Mouse (Mus musculus): ENCODE data around the gene Fsd1. TPM values are rescaled to one million over a fixed set of nuclear protein-coding genes. Genes with fewer than 3 reads are reported as not detected.

Gene Fsd1
- polyA plus RNA-seq, 1 experiment from 2014 or later, result 0.69 TPM

- Histone ChIP-seq H3K4me3 (replicated peaks) (no peak overlapping the region), H3K9ac (no peak overlapping the region), H3K4me1 (replicated peaks) (peaks cover 31% of the 10 kb centered on the region), H3K36me3 (peaks cover 68% of the 10 kb centered on the region), H3K4me2 (no peak overlapping the region), H3K9me3 (replicated peaks) (no peaks in the 10 kb centered on the region), H3K27ac (0 out of 2 replicates have a peak overlapping the region, but pooled peaks have one; percentile 13), H3K27me3 (no peaks in the 10 kb centered on the region)
- DNase-seq, result no peak
- WGBS (ENCODE audit: insufficient replicate concordance), result 69% methylated on average over 14 of the region's 14 CpGs
- ATAC-seq (ENCODE audit: low read depth), result no peak
These were observed 23.1 kb upstream of the Fsd1 start for GRCm38 (mm10) chr17:55963171-55963570.

GRCm38 (mm10) chr17:55964496-55964895 lies 21.8 kb upstream of the Fsd1 start:
- Histone ChIP-seq H3K4me2 (no peak overlapping the region), H3K4me3 (replicated peaks) (no peak overlapping the region), H3K36me3 (peaks cover 68% of the 10 kb centered on the region), H3K27me3 (peaks cover 13% of the 10 kb centered on the region), H3K4me1 (replicated peaks) (peaks cover 25% of the 10 kb centered on the region), H3K27ac (no peak overlapping the region), H3K9ac (no peak overlapping the region), H3K9me3 (replicated peaks) (no peaks in the 10 kb centered on the region)
- no peak for DNase-seq
- no peak for ATAC-seq (ENCODE audit: low read depth)
- 89% methylated on average over 10 of the region's 10 CpGs for WGBS (ENCODE audit: insufficient replicate concordance)

- H3K4me3 ChIP-seq (replicated peaks), result no peak overlapping the region
- no peaks in the 10 kb centered on the region for H3K9me3 ChIP-seq (replicated peaks)
- H3K4me1 ChIP-seq (replicated peaks), result peaks cover 20% of the 10 kb centered on the region
- peaks cover 18% of the 10 kb centered on the region for H3K27me3 ChIP-seq
- DNase-seq, result no peak
- H3K9ac ChIP-seq, result no peak overlapping the region
- H3K36me3 ChIP-seq, result peaks cover 68% of the 10 kb centered on the region
- ATAC-seq (ENCODE audit: low read depth), result no peak
- 72% methylated on average over 9 of the region's 9 CpGs for WGBS (ENCODE audit: insufficient replicate concordance)
- no peak overlapping the region for H3K27ac ChIP-seq
- H3K4me2 ChIP-seq, result no peak overlapping the region
These were observed 21.3 kb upstream of the Fsd1 start for GRCm38 (mm10) chr17:55964996-55965395.

GRCm38 (mm10) chr17:55967186-55967585 lies 19.1 kb upstream of the Fsd1 start:
- peaks cover 22% of the 10 kb centered on the region; the same call in 1 of the 2 replicates for H3K4me1 ChIP-seq (replicated peaks)

GRCm38 (mm10) chr17:55968210-55968609 lies 18.1 kb upstream of the Fsd1 start:
- Histone ChIP-seq H3K9me3 (replicated peaks) (no peaks in the 10 kb centered on the region), H3K9ac (no peak overlapping the region), H3K27ac (no peak overlapping the region), H3K4me2 (no peak overlapping the region), H3K4me1 (replicated peaks) (peaks cover 15% of the 10 kb centered on the region; the same call in 1 of the 2 replicates), H3K4me3 (replicated peaks) (no peak overlapping the region), H3K27me3 (peaks cover 50% of the 10 kb centered on the region), H3K36me3 (peaks cover 42% of the 10 kb centered on the region)
- WGBS (ENCODE audit: insufficient replicate concordance), result 61% methylated on average over 7 of the region's 7 CpGs
- ATAC-seq (ENCODE audit: low read depth) (no peak), DNase-seq (no peak)

More at GRCm38 (mm10) chr17:55967186-55967585, 19.1 kb upstream of the Fsd1 start:
- H3K36me3 ChIP-seq, result peaks cover 49% of the 10 kb centered on the region
- H3K9ac ChIP-seq, result no peak overlapping the region
- ATAC-seq (ENCODE audit: low read depth) (no peak), DNase-seq (no peak)
- H3K9me3 ChIP-seq (replicated peaks), result no peaks in the 10 kb centered on the region
- H3K4me2 ChIP-seq, result no peak overlapping the region
- WGBS (ENCODE audit: insufficient replicate concordance), result 87% methylated on average over 4 of the region's 4 CpGs
- H3K27ac ChIP-seq, result no peak overlapping the region
- H3K27me3 ChIP-seq, result peaks cover 40% of the 10 kb centered on the region
- no peak overlapping the region for H3K4me3 ChIP-seq (replicated peaks)

- no peak overlapping the region for H3K4me2 ChIP-seq
- H3K36me3 ChIP-seq, result peaks cover 32% of the 10 kb centered on the region
- no peaks in the 10 kb centered on the region for H3K9me3 ChIP-seq (replicated peaks)
- DNase-seq (no peak), ATAC-seq (ENCODE audit: low read depth) (no peak)
- 51% methylated on average over 14 of the region's 14 CpGs for WGBS (ENCODE audit: insufficient replicate concordance)
- peaks cover 62% of the 10 kb centered on the region for H3K27me3 ChIP-seq
- no peak overlapping the region for H3K27ac ChIP-seq
- H3K4me3 ChIP-seq (replicated peaks), result no peak overlapping the region
- no peak overlapping the region for H3K9ac ChIP-seq
- peaks cover 14% of the 10 kb centered on the region; the same call in 1 of the 2 replicates for H3K4me1 ChIP-seq (replicated peaks)
These were observed 16.7 kb upstream of the Fsd1 start for GRCm38 (mm10) chr17:55969560-55969959.

- ATAC-seq (ENCODE audit: low read depth) (no peak), DNase-seq (no peak)
- H3K4me2 ChIP-seq, result peak within 1 kb of the TSS; percentile 61
- H3K4me1 ChIP-seq (replicated peaks), result peaks cover 14% of the 10 kb centered on the region; the same call in 1 of the 2 replicates
- H3K9me3 ChIP-seq (replicated peaks), result no peaks in the 10 kb centered on the region
- WGBS (ENCODE audit: insufficient replicate concordance), result 7% methylated on average over 55 of the region's 55 CpGs
- H3K27ac ChIP-seq, result no peak within 1 kb of the TSS
- peaks cover 25% of the 10 kb centered on the region for H3K36me3 ChIP-seq
- H3K9ac ChIP-seq, result 0 out of 2 replicates have a peak within 1 kb of the TSS, but pooled peaks have one; percentile 13
- peak within 1 kb of the TSS; percentile 44 for H3K4me3 ChIP-seq (replicated peaks)
- peaks cover 62% of the 10 kb centered on the region for H3K27me3 ChIP-seq
These were observed 16.1 kb upstream of the Fsd1 start, which contains the start of gene Shd for GRCm38 (mm10) chr17:55969966-55970891. Gene Shd (plus strand): TSS chr17:55970467.

- DNase-seq (no peak), ATAC-seq (ENCODE audit: low read depth) (no peak)
- Histone ChIP-seq H3K4me2 (no peak overlapping the region), H3K4me3 (replicated peaks) (no peak overlapping the region), H3K36me3 (peaks cover 16% of the 10 kb centered on the region), H3K27ac (no peak overlapping the region), H3K9ac (no peak overlapping the region), H3K27me3 (peaks cover 62% of the 10 kb centered on the region), H3K4me1 (replicated peaks) (peaks cover 14% of the 10 kb centered on the region), H3K9me3 (replicated peaks) (no peaks in the 10 kb centered on the region)
- 33% methylated on average over 22 of the region's 22 CpGs for WGBS (ENCODE audit: insufficient replicate concordance)
These were observed 14.9 kb upstream of the Fsd1 start for GRCm38 (mm10) chr17:55971453-55971852.

- peaks cover 36% of the 10 kb centered on the region for H3K27me3 ChIP-seq
- WGBS (ENCODE audit: insufficient replicate concordance), result 15% methylated on average over 13 of the region's 13 CpGs
These were observed 9.9 kb upstream of the Fsd1 start for GRCm38 (mm10) chr17:55976255-55976862.

GRCm38 (mm10) chr17:55977301-55977700 lies 9.0 kb upstream of the Fsd1 start:
- Histone ChIP-seq H3K4me3 (replicated peaks) (no peak overlapping the region), H3K36me3 (no peaks in the 10 kb centered on the region), H3K27ac (no peak overlapping the region), H3K27me3 (peaks cover 27% of the 10 kb centered on the region), H3K4me2 (no peak overlapping the region), H3K9me3 (replicated peaks) (no peaks in the 10 kb centered on the region), H3K4me1 (replicated peaks) (peaks cover 7% of the 10 kb centered on the region; the same call in 1 of the 2 replicates), H3K9ac (no peak overlapping the region)
- DNase-seq (no peak), ATAC-seq (ENCODE audit: low read depth) (peak; percentile 52)
- WGBS (ENCODE audit: insufficient replicate concordance), result 44% methylated on average over 3 of the region's 3 CpGs

More at GRCm38 (mm10) chr17:55976255-55976862, 9.9 kb upstream of the Fsd1 start:
- Histone ChIP-seq H3K4me2 (no peak overlapping the region), H3K9ac (no peak overlapping the region), H3K9me3 (replicated peaks) (no peaks in the 10 kb centered on the region), H3K36me3 (no peaks in the 10 kb centered on the region), H3K4me3 (replicated peaks) (no peak overlapping the region), H3K27ac (no peak overlapping the region), H3K4me1 (replicated peaks) (peaks cover 9% of the 10 kb centered on the region)
- DNase-seq (peak; percentile 41), ATAC-seq (ENCODE audit: low read depth) (peak; percentile 47)

- 57% methylated on average over 8 of the region's 8 CpGs for WGBS (ENCODE audit: insufficient replicate concordance)
- no peak for ATAC-seq (ENCODE audit: low read depth)
- H3K9ac ChIP-seq, result no peak overlapping the region
These were observed 4.1 kb downstream of the Fsd1 start for GRCm38 (mm10) chr17:55990278-55990898.

More at GRCm38 (mm10) chr17:55990278-55990898, 4.1 kb downstream of the Fsd1 start:
- H3K36me3 ChIP-seq, result no peaks in the 10 kb centered on the region
- no peak overlapping the region for H3K4me3 ChIP-seq (replicated peaks)
- H3K4me2 ChIP-seq, result no peak overlapping the region
- H3K27me3 ChIP-seq, result peaks cover 28% of the 10 kb centered on the region
- 0 out of 2 replicates have a peak, but pooled peaks cover 3% of the 10 kb centered on the region for H3K4me1 ChIP-seq (replicated peaks)
- no peak overlapping the region for H3K27ac ChIP-seq
- H3K9me3 ChIP-seq (replicated peaks), result no peaks in the 10 kb centered on the region
- no peak for DNase-seq
